Mouse (Mus musculus): ENCODE measurements around the gene Rita1. TPM values are rescaled to one million over a fixed set of nuclear protein-coding genes. Genes with fewer than 3 reads are reported as not detected.

Rita1 gene
- polyA plus RNA-seq, 1 experiment from 2014 or later = 9.0 TPM

DNA sequence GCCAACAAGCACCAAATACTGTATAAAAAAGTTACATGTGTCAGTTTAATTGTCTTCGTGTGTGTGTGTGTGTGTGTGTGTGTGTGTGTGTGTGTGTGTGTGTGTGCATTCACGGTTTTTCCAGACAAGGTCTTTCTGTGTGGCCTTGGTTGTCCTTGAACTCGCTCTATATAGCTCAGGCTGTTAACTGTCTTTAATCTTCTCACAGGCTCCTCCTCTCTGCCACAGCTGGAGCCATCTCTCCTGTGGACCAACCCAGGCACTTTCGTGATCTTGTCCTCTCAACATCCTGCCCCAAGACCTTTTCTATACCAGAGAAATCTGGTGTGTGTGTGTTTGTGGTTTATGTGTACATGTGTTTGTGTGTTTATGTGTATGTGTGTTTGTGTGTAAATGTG, 48.5 kb downstream of the Rita1 start:
- H3K27ac ChIP-seq (ENCODE audit: low read length) = peak overlapping the region; percentile 73; the same call in 1 of the 2 replicates
- 29% methylated on average over 4 of the region's 4 CpGs for WGBS
- no peak overlapping the region for H3K4me2 ChIP-seq (replicated peaks; ENCODE audit: low read depth, low read length)

DNA sequence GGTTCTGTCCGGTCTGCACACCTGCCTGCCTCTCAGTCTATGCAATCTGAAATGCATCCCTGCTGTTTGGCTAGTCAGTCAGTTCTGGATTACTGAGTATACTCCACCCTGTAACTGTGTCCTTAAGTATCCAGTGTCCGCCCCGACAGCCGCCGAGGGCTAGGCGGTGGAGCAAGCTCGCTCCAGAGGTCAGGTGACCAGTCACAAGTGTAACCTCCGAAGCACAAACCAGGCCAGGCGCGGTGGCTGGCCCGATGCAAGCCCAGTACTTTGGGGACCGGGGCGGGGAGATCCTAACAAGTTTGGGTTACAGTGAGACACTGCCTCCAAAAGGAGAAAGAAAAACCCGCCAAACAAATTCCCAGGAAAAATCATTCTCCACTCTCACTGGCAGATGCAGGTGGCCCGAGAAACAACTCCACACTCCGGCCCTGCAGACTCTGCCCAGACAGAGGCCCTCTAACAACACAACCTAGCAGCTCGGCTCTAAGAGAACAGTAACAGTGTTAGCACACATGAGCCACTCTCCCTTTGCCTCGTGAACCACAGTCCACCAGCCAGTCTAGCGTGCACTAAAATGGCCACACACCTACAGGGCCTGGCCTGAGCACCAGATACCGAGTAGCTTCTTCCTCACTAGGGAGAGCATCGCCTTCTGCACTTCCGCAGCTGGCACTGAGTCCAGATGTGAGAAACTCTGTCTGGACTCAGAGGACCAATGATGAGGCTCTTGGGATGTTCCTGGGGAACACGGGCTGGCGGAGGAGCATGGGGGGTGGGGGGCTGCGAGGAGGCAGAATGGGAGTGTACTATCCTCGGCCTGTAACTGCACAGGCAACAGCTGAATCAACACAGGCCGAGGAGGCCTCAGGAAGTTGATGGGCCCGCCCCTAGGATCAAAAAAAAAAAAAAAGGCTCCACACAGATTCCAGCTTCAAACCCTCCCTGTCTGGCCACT, 49.2 kb downstream of the Rita1 start:
- Histone ChIP-seq H3K27ac (ENCODE audit: low read length) (peak overlapping the region; percentile 91), H3K9ac (replicated peaks; ENCODE audit: low read depth, low read length) (no peak overlapping the region), H3K36me3 (ENCODE audit: control insufficient read depth, insufficient read depth, low read length) (no peaks in the 10 kb centered on the region), H3K4me3 (ENCODE audit: low read depth, low read length) (no peak overlapping the region), H3K27me3 (ENCODE audit: control insufficient read depth, insufficient read depth, low read length) (no peaks in the 10 kb centered on the region), H3K9me3 (ENCODE audit: control insufficient read depth, low read depth, low read length) (no peaks in the 10 kb centered on the region), H3K4me2 (replicated peaks; ENCODE audit: low read depth, low read length) (peak overlapping the region; percentile 23; the same call in 1 of the 2 replicates), H3K4me1 (ENCODE audit: control insufficient read depth, insufficient read depth, low read length) (peaks cover 70% of the 10 kb centered on the region)
- WGBS = 24% methylated on average over 28 of the region's 28 CpGs
- peak; percentile 62 for ATAC-seq (ENCODE audit: insufficient number of reproducible peaks, insufficient read depth, low FRiP score, low read depth)

More for the DNA sequence above, 48.5 kb downstream of the Rita1 start:
- Histone ChIP-seq H3K9ac (replicated peaks; ENCODE audit: low read depth, low read length) (no peak overlapping the region), H3K9me3 (ENCODE audit: control insufficient read depth, low read depth, low read length) (no peaks in the 10 kb centered on the region), H3K36me3 (ENCODE audit: control insufficient read depth, insufficient read depth, low read length) (no peaks in the 10 kb centered on the region), H3K27me3 (ENCODE audit: control insufficient read depth, insufficient read depth, low read length) (no peaks in the 10 kb centered on the region), H3K4me3 (ENCODE audit: low read depth, low read length) (no peak overlapping the region), H3K4me1 (ENCODE audit: control insufficient read depth, insufficient read depth, low read length) (peaks cover 76% of the 10 kb centered on the region)
- ATAC-seq (ENCODE audit: insufficient number of reproducible peaks, insufficient read depth, low FRiP score, low read depth) = no peak

DNA sequence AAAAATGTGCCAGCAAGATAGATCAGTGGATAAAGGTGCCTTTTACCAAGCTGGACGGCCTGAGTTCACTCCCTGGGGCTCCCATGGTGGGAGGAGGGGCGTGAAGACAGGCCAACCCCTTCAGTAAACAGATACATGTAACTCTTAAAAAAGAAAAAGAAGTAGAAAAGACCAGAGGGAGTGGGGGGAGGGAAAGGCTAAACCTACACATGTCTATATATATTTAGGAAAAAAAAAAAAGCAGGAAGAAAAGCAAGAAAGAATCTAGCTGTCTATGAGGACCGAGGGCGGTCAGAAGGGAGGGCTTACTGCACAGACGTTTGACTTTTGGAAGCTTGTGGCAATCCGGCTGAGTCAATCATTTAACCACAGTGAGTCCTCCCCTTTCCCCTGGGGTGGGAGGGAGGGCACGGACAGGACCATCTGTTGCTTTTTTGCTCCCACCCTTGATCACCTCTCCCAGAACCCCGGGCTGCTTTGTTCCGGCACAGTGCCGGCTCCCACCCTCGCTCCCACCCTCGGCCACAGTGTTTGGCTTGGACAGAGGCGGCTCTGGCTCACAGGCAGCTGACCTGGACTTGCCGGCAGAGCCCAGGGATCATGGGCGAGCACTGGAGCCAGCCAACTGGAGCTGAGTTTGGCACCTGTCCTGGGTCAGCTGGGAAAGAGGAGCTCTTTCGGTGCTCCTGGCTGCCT, 51.6 kb downstream of the Rita1 start:
- Histone ChIP-seq H3K4me1 (ENCODE audit: control insufficient read depth, insufficient read depth, low read length) (peaks cover 47% of the 10 kb centered on the region), H3K4me2 (replicated peaks; ENCODE audit: low read depth, low read length) (peak overlapping the region; percentile 36), H3K9ac (replicated peaks; ENCODE audit: low read depth, low read length) (0 out of 2 replicates have a peak overlapping the region, but pooled peaks have one; percentile 21), H3K27ac (ENCODE audit: low read length) (peak overlapping the region; percentile 85), H3K27me3 (ENCODE audit: control insufficient read depth, insufficient read depth, low read length) (no peaks in the 10 kb centered on the region), H3K9me3 (ENCODE audit: control insufficient read depth, low read depth, low read length) (no peaks in the 10 kb centered on the region), H3K4me3 (ENCODE audit: low read depth, low read length) (0 out of 2 replicates have a peak overlapping the region, but pooled peaks have one; percentile 1), H3K36me3 (ENCODE audit: control insufficient read depth, insufficient read depth, low read length) (peaks cover 5% of the 10 kb centered on the region; the same call in 1 of the 2 replicates)
- 3% methylated on average over 16 of the region's 16 CpGs for WGBS
- ATAC-seq (ENCODE audit: insufficient number of reproducible peaks, insufficient read depth, low FRiP score, low read depth) = peak; percentile 62

DNA sequence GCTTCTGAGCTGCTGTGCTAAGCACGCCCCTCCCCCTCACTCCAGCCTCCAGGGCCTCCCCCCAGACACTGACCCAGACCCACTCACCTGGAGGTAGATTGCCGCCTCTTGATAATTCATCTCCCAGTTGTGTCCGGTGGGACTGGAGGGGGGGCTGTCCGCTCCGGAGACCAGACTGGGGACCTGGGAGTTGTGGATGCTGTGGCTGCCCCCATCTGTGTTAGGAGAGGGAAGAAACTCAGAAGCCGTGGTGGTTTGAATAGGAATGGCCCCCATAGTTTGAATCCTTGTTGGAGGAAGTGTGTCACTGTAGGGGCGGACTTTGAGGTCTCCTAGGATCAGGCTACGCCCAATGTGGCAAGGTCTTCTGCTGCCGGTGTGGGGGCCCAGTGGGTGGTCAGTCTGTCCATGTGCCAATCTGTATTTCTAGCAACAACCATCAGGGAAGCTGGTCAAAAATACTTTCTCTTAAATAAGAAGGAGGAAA, 52.2 kb downstream of the Rita1 start:
- H3K4me3 ChIP-seq (ENCODE audit: low read depth, low read length) = peak overlapping the region; percentile 9; the same call in 1 of the 2 replicates
- peak overlapping the region; percentile 85 for H3K27ac ChIP-seq (ENCODE audit: low read length)
- H3K4me1 ChIP-seq (ENCODE audit: control insufficient read depth, insufficient read depth, low read length) = peaks cover 41% of the 10 kb centered on the region
- no peak for ATAC-seq (ENCODE audit: insufficient number of reproducible peaks, insufficient read depth, low FRiP score, low read depth)
- H3K9me3 ChIP-seq (ENCODE audit: control insufficient read depth, low read depth, low read length) = no peaks in the 10 kb centered on the region
- H3K36me3 ChIP-seq (ENCODE audit: control insufficient read depth, insufficient read depth, low read length) = peaks cover 5% of the 10 kb centered on the region; the same call in 1 of the 2 replicates
- H3K4me2 ChIP-seq (replicated peaks; ENCODE audit: low read depth, low read length) = peak overlapping the region; percentile 36; the same call in 1 of the 2 replicates
- 38% methylated on average over 9 of the region's 9 CpGs for WGBS
- H3K27me3 ChIP-seq (ENCODE audit: control insufficient read depth, insufficient read depth, low read length) = no peaks in the 10 kb centered on the region
- no peak overlapping the region for H3K9ac ChIP-seq (replicated peaks; ENCODE audit: low read depth, low read length)

DNA sequence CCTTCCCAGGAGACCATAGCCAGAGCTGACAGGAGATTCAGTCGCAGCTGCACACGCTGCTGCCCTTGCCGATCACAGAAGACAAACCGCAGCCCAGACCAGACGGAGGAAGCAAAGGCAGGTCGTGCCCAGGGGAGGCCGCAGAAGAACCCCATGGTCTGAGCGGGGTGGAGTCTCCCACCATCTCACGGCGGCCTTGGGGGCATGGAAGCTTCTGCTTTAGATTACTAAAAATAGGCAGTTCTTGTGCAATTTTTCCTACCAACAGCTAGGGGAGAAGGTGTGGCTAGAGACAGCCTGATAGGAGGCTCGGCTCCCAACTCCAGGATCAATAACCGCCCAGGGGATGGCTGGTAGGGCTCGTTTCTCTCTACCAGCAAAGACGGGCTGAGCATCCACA, 53.6 kb downstream of the Rita1 start:
- peaks cover 12% of the 10 kb centered on the region for H3K36me3 ChIP-seq (ENCODE audit: control insufficient read depth, insufficient read depth, low read length)
- H3K4me2 ChIP-seq (replicated peaks; ENCODE audit: low read depth, low read length) = no peak overlapping the region
- H3K4me1 ChIP-seq (ENCODE audit: control insufficient read depth, insufficient read depth, low read length) = peaks cover 28% of the 10 kb centered on the region
- no peak overlapping the region for H3K27ac ChIP-seq (ENCODE audit: low read length)
- 52% methylated on average over 14 of the region's 14 CpGs for WGBS
- H3K9me3 ChIP-seq (ENCODE audit: control insufficient read depth, low read depth, low read length) = no peaks in the 10 kb centered on the region
- ATAC-seq (ENCODE audit: insufficient number of reproducible peaks, insufficient read depth, low FRiP score, low read depth) = no peak
- H3K9ac ChIP-seq (replicated peaks; ENCODE audit: low read depth, low read length) = no peak overlapping the region
- no peak overlapping the region for H3K4me3 ChIP-seq (ENCODE audit: low read depth, low read length)
- H3K27me3 ChIP-seq (ENCODE audit: control insufficient read depth, insufficient read depth, low read length) = no peaks in the 10 kb centered on the region

DNA sequence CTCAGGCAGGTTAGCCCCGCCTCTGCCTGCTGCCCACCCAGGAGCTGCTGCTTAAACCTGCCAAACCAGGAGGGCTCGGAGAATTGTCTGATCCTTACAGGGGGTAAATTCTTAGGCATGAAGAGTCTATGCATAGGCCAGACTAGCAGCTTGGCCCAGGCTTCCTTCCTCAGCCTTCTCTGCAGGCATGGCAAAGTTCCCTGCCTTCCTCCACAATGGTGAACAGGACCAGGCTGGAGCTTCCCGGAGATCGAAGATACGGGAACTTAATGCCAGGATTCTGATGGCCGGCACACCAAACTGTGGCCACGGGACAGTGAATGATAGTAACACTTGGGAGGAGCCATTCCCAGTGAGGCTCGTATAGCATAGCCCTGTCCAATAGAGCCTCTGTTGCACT, 54.3 kb downstream of the Rita1 start:
- Histone ChIP-seq H3K27ac (ENCODE audit: low read length) (no peak overlapping the region), H3K27me3 (ENCODE audit: control insufficient read depth, insufficient read depth, low read length) (no peaks in the 10 kb centered on the region), H3K4me3 (ENCODE audit: low read depth, low read length) (no peak overlapping the region), H3K9me3 (ENCODE audit: control insufficient read depth, low read depth, low read length) (no peaks in the 10 kb centered on the region), H3K4me2 (replicated peaks; ENCODE audit: low read depth, low read length) (no peak overlapping the region), H3K4me1 (ENCODE audit: control insufficient read depth, insufficient read depth, low read length) (peaks cover 23% of the 10 kb centered on the region), H3K9ac (replicated peaks; ENCODE audit: low read depth, low read length) (no peak overlapping the region), H3K36me3 (ENCODE audit: control insufficient read depth, insufficient read depth, low read length) (peaks cover 17% of the 10 kb centered on the region)
- WGBS = 64% methylated on average over 8 of the region's 8 CpGs
- ATAC-seq (ENCODE audit: insufficient number of reproducible peaks, insufficient read depth, low FRiP score, low read depth) = no peak

DNA sequence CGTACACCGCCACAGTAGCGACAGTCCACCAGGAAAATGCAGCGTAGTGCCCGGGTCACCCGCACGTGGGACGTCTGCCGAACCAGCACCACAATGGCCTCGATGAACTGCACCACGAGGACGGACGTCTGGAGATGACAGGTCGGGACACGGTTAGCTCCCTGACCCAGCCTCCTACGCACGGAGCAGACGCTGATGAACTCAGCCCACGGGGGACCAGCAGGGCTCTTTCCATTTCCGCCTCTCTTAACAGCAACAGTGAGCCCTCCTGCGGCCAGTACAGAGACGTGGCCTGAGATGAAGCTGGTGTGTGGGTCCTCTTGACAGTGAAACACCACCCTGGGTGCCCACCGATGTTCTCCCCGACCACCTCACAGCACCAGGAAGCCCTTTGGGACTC, 56.5 kb downstream of the Rita1 start:
- Histone ChIP-seq H3K27ac (ENCODE audit: low read length) (no peak overlapping the region), H3K9me3 (ENCODE audit: control insufficient read depth, low read depth, low read length) (no peaks in the 10 kb centered on the region), H3K36me3 (ENCODE audit: control insufficient read depth, insufficient read depth, low read length) (peaks cover 17% of the 10 kb centered on the region), H3K4me1 (ENCODE audit: control insufficient read depth, insufficient read depth, low read length) (peaks cover 17% of the 10 kb centered on the region), H3K4me2 (replicated peaks; ENCODE audit: low read depth, low read length) (no peak overlapping the region), H3K4me3 (ENCODE audit: low read depth, low read length) (no peak overlapping the region), H3K9ac (replicated peaks; ENCODE audit: low read depth, low read length) (no peak overlapping the region), H3K27me3 (ENCODE audit: control insufficient read depth, insufficient read depth, low read length) (no peaks in the 10 kb centered on the region)
- 89% methylated on average over 24 of the region's 24 CpGs for WGBS
- no peak for ATAC-seq (ENCODE audit: insufficient number of reproducible peaks, insufficient read depth, low FRiP score, low read depth)

DNA sequence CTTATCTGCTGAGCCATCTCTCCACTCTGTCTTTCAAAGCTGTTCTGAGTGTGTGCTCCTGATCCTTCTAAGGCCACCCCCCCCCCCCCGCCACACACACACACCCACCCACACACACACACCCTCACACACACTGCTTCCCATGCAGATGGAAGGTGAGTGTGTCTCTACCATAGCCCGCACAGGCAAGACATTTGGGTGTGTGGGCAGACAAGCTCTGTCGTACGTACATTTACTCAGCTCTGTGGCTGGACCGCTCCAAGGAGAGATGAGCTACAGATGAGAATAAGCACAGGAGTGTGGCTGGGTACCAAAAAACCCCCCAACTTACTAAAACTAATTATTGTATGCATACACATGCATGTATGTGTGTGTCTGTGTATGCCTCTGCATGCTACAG, 61.7 kb downstream of the Rita1 start:
- H3K36me3 ChIP-seq (ENCODE audit: control insufficient read depth, insufficient read depth, low read length) = peaks cover 17% of the 10 kb centered on the region
- H3K9ac ChIP-seq (replicated peaks; ENCODE audit: low read depth, low read length) = no peak overlapping the region
- H3K4me1 ChIP-seq (ENCODE audit: control insufficient read depth, insufficient read depth, low read length) = 0 out of 2 replicates have a peak, but pooled peaks cover 4% of the 10 kb centered on the region
- WGBS = 94% methylated on average over 5 of the region's 5 CpGs
- no peaks in the 10 kb centered on the region for H3K27me3 ChIP-seq (ENCODE audit: control insufficient read depth, insufficient read depth, low read length)
- H3K4me3 ChIP-seq (ENCODE audit: low read depth, low read length) = no peak overlapping the region
- no peaks in the 10 kb centered on the region for H3K9me3 ChIP-seq (ENCODE audit: control insufficient read depth, low read depth, low read length)
- H3K4me2 ChIP-seq (replicated peaks; ENCODE audit: low read depth, low read length) = no peak overlapping the region
- H3K27ac ChIP-seq (ENCODE audit: low read length) = no peak overlapping the region
- no peak for ATAC-seq (ENCODE audit: insufficient number of reproducible peaks, insufficient read depth, low FRiP score, low read depth)
